Mouse (Mus musculus): ENCODE results near the gene Agxt.

The Agxt gene

GRCm38 (mm10) chr1:93135036-93135526 lies at the start of gene Agxt:
Agxt (plus strand) TSS chr1:93135240.
- DNase-seq: no peak

- DNase-seq: no peak
Measured at GRCm38 (mm10) chr1:93092582-93092981, 42.5 kb upstream of the Agxt start.

GRCm38 (mm10) chr1:93098956-93099355 lies 36.1 kb upstream of the Agxt start:
- no peak for DNase-seq

GRCm38 (mm10) chr1:93100243-93100575 lies 34.8 kb upstream of the Agxt start:
- DNase-seq: no peak

GRCm38 (mm10) chr1:93100576-93101491 lies 34.2 kb upstream of the Agxt start:
- DNase-seq: no peak

- no peak for DNase-seq
Measured at GRCm38 (mm10) chr1:93101571-93102061, 33.4 kb upstream of the Agxt start, which contains the start of gene Kif1a. Kif1a (minus strand) TSS chr1:93101951.

- DNase-seq: no peak
Measured at GRCm38 (mm10) chr1:93102700-93103099, 32.3 kb upstream of the Agxt start.

- peak; percentile 55 for DNase-seq
Measured at GRCm38 (mm10) chr1:93114713-93115463, 20.2 kb upstream of the Agxt start.

GRCm38 (mm10) chr1:93115471-93115870 lies 19.6 kb upstream of the Agxt start:
- DNase-seq: no peak

- DNase-seq: peak; percentile 17
Measured at GRCm38 (mm10) chr1:93118816-93119215, 16.2 kb upstream of the Agxt start.

GRCm38 (mm10) chr1:93123179-93123854 lies 11.7 kb upstream of the Agxt start:
- no peak for DNase-seq

GRCm38 (mm10) chr1:93124066-93124465 lies 11.0 kb upstream of the Agxt start:
- DNase-seq: no peak

- DNase-seq: no peak
Measured at GRCm38 (mm10) chr1:93125256-93125655, 9.8 kb upstream of the Agxt start.

- no peak for DNase-seq
Measured at GRCm38 (mm10) chr1:93128209-93128608, 6.8 kb upstream of the Agxt start.

GRCm38 (mm10) chr1:93128710-93129349 lies 6.2 kb upstream of the Agxt start:
- DNase-seq: peak; percentile 30

GRCm38 (mm10) chr1:93130242-93130983 lies 4.6 kb upstream of the Agxt start:
- peak; percentile 14 for DNase-seq

GRCm38 (mm10) chr1:93132676-93133075 lies 2.4 kb upstream of the Agxt start:
- DNase-seq: no peak

- DNase-seq: peak; percentile 77
Measured at GRCm38 (mm10) chr1:93138534-93138933, 3.5 kb downstream of the Agxt start.

GRCm38 (mm10) chr1:93139713-93140112 lies 4.7 kb downstream of the Agxt start:
- DNase-seq: no peak

GRCm38 (mm10) chr1:93142871-93143270 lies 7.8 kb downstream of the Agxt start:
- no peak for DNase-seq

GRCm38 (mm10) chr1:93144176-93144575 lies 9.1 kb downstream of the Agxt start:
- DNase-seq: no peak
